Mouse (Mus musculus) testis, adult 2 months (tissue): ENCODE measurements around the gene Chmp5. TPM values are rescaled to one million over a fixed set of nuclear protein-coding genes. Genes with fewer than 3 reads are reported as not detected.
"Not testable (repeated sequence)": the region's sequence is repeated elsewhere in the genome, so short reads cannot be mapped to it uniquely, and the experiment has no call there.

Experiments used
- H3K27ac ChIP-seq: fragments of 200-500 bp; 2 replicates; pipeline ENCODE4 v1.5.1; 2012; ENCODE audit warnings: low read depth, low read length; ENCODE audit not compliant: control insufficient read depth, insufficient read depth
- H3K27me3 ChIP-seq: fragments of 200-500 bp; 2 replicates; pipeline ENCODE4 v1.6.1; 2012; ENCODE audit warnings: mild to moderate bottlenecking, low read length, moderate library complexity; ENCODE audit not compliant: control insufficient read depth, insufficient read depth
- H3K36me3 ChIP-seq: fragments of 200-500 bp; 2 replicates; pipeline ENCODE4 v1.6.1; 2012; ENCODE audit warnings: mild to moderate bottlenecking, low read length; ENCODE audit not compliant: control insufficient read depth, insufficient read depth
- H3K4me1 ChIP-seq: fragments of 200-500 bp; 2 replicates; pipeline ENCODE4 v1.6.1; 2012; ENCODE audit warnings: low read length; ENCODE audit not compliant: control insufficient read depth, insufficient read depth
- H3K4me3 ChIP-seq: fragments of 200-500 bp; 2 replicates; pipeline ENCODE4 v1.5.1; 2012; ENCODE audit warnings: low read depth, mild to moderate bottlenecking, low read length, moderate library complexity, mixed read lengths; ENCODE audit not compliant: control insufficient read depth
- CTCF ChIP-seq: fragments of 200-500 bp; IDR thresholded peaks from 2 replicates; pipeline ENCODE4 v1.5.1; 2012; ENCODE audit warnings: low read depth, mild to moderate bottlenecking, inconsistent platforms, low read length, moderate library complexity; ENCODE audit not compliant: control insufficient read depth, insufficient read depth, insufficient replicate concordance
- POLR2A ChIP-seq: fragments of 200-500 bp; IDR thresholded peaks from 2 replicates; pipeline ENCODE4 v1.6.1; 2012; ENCODE audit warnings: low read depth, mild to moderate bottlenecking, inconsistent platforms, low read length, moderate library complexity; ENCODE audit not compliant: control insufficient read depth
- polyA plus RNA-seq: library from polyadenylated mRNA; depleted of rRNA; stranded (reverse); fragments of >200 nt; gene quantifications from 2 replicates; pipeline ENCODE4 v1.2.3, GENCODE M21; 2012

Chmp5 gene
- polyA plus RNA-seq, 1 experiment = 18.0 TPM

DNA sequence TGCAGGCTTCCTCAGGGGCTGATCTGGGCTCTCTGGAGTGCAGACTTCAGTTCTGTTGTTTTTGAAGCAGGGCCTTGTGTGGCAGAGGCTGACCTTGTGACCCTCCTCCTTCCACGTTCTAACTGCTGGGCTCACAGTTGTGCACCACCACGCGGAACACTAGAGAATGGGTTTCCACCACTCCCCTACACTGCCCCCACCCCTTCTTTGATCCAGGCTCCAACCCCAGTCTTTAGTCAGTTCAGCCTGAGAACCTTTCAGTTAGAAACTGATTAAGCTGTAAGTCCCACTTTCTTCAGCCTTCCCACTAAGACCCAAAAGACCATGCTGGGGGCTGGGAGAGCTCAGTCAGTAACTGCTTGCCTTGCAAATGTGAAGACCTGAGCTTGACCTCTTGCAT is 22.6 kb upstream of the Chmp5 start:
- no peak overlapping the region for H3K4me3 ChIP-seq
- H3K4me1 ChIP-seq = no peaks in the 10 kb centered on the region
- H3K27ac ChIP-seq = no peak overlapping the region
- no peaks in the 10 kb centered on the region for H3K36me3 ChIP-seq
- H3K27me3 ChIP-seq = no peaks in the 10 kb centered on the region
- no peak for TF ChIP-seq POLR2A
- TF ChIP-seq CTCF = no peak

DNA sequence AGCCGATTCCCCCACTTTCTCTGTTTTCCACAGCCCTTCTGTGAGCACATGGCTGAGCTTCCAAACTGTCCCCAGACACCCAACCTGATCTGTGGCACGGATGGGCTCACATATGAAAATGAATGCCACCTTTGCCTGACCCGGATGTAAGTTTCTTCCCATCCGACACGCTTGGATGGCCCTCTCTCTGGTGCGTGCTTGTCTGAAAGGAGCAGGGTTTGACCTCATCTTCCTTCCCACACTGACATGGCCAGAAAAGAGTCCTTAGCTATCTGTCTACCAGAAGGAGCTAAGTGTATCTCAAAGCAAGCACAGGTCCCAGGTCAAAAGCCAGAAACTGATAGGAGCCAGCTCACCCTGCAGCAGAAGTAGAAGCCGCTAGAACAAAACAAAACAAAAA is 19.2 kb upstream of the Chmp5 start:
- no peaks in the 10 kb centered on the region for H3K36me3 ChIP-seq
- no peaks in the 10 kb centered on the region for H3K4me1 ChIP-seq
- H3K27ac ChIP-seq = no peak overlapping the region
- TF ChIP-seq POLR2A = no peak
- no peak for TF ChIP-seq CTCF
- no peak overlapping the region for H3K4me3 ChIP-seq
- no peaks in the 10 kb centered on the region for H3K27me3 ChIP-seq

DNA sequence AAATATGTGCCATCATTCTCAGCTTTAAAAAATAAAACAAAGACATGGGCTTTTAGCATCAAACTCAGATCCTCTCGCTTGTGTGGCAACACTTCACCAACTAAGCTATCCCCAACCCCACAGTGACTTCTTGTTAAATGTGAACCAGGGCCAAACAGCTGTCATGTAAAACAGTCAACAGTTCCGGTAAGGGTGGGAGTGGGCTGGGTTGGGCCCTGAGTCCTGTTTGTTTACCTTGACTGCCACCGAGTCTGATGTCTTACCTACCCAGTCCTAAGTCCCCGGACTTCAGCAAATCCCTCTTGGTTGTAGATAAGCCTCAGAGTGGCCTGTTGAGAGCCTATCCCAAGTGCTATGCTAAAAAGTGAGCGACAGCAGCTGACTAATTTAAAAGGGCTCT is 14.5 kb upstream of the Chmp5 start:
- no peak overlapping the region for H3K4me3 ChIP-seq
- H3K27me3 ChIP-seq = no peaks in the 10 kb centered on the region
- no peak overlapping the region for H3K27ac ChIP-seq
- TF ChIP-seq POLR2A (no peak), CTCF (no peak)
- no peaks in the 10 kb centered on the region for H3K4me1 ChIP-seq
- H3K36me3 ChIP-seq = 0 out of 2 replicates have a peak, but pooled peaks cover 1% of the 10 kb centered on the region

GRCm38 (mm10) chr4:40934369-40934768 is 13.8 kb upstream of the Chmp5 start:
- H3K27me3 ChIP-seq, H3K4me1 ChIP-seq, H3K27ac ChIP-seq, H3K4me3 ChIP-seq, H3K36me3 ChIP-seq: not testable (repeated sequence)

- Histone ChIP-seq H3K4me3 (no peak overlapping the region), H3K27me3 (no peaks in the 10 kb centered on the region), H3K4me1 (no peaks in the 10 kb centered on the region), H3K36me3 (peaks cover 1% of the 10 kb centered on the region; the same call in 1 of the 2 replicates), H3K27ac (no peak overlapping the region)
- TF ChIP-seq POLR2A (no peak), CTCF (no peak)
Observed at GRCm38 (mm10) chr4:40936175-40936839, 11.9 kb upstream of the Chmp5 start.

GRCm38 (mm10) chr4:40938793-40939192 is 9.4 kb upstream of the Chmp5 start:
- no peaks in the 10 kb centered on the region for H3K27me3 ChIP-seq
- H3K4me1 ChIP-seq = no peaks in the 10 kb centered on the region
- H3K4me3 ChIP-seq = no peak overlapping the region
- H3K27ac ChIP-seq = no peak overlapping the region
- TF ChIP-seq POLR2A (no peak), CTCF (no peak)
- H3K36me3 ChIP-seq = peaks cover 3% of the 10 kb centered on the region; the same call in 1 of the 2 replicates

DNA sequence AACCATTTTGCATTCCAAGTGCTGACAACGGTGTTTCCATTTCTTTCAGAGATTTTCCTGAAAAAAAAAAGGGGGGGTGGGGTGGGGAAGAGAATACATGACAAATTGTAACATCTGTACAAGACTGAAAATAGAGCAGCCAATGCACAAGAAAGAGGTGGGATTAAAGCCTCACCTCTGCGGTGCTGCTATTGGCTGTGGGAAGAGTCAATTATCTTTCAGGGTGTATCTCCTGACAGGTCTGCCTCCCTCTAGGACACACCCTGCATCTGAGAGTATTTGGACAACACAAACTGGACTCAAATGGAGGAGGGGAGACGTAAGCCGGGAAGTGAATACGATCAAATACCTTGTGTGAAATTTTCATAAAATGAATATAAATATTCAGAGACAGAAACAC is 4.6 kb upstream of the Chmp5 start:
- Histone ChIP-seq H3K27ac (no peak overlapping the region), H3K4me1 (no peaks in the 10 kb centered on the region), H3K4me3 (peak overlapping the region; percentile 53; the same call in 1 of the 2 replicates), H3K27me3 (no peaks in the 10 kb centered on the region), H3K36me3 (peaks cover 2% of the 10 kb centered on the region; the same call in 1 of the 2 replicates)
- TF ChIP-seq POLR2A (no peak), CTCF (no peak)

DNA sequence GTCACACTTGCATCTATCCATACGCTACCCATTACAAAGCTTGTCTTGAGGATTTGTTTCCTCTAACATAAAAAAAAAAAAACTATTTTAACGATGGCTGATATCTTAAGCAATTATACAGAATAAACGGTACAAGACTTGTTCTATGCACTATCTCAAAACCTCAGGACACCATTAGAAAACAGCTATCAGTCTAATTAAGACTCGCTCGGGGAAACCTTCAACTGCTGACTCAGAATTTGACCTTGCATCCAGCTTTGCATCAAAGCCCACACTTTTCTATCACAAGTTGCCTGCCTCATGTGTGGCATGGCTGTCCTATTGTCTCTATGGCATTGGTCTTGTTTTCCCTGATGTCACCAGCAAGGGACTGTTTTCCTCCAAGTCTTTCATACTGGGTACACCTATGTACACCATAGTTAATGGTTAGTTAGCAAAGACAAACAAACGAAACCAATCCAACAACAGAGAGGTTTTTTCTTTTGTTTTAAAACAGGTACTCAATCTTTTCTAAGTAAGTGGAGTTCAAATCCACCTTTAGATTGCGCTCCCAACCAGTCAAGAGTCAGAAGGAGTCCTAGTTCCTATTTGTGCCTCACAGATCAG is 1.6 kb upstream of the Chmp5 start:
- TF ChIP-seq CTCF (no peak), POLR2A (no peak)
- H3K27ac ChIP-seq = no peak overlapping the region
- H3K4me1 ChIP-seq = no peaks in the 10 kb centered on the region
- no peaks in the 10 kb centered on the region for H3K27me3 ChIP-seq
- H3K4me3 ChIP-seq = peak overlapping the region; percentile 60
- peaks cover 2% of the 10 kb centered on the region for H3K36me3 ChIP-seq
